Mouse (Mus musculus) spleen, postnatal 4 days (tissue): ENCODE data around the gene Prrx2.
A peak's percentile ranks its signal among the peaks of the same experiment; 100 is the strongest.

ENCODE experiments used
- DNase-seq, 2 experiments: peaks; one replicate each; pipeline ENCODE4 v3.0.0; 2022; ENCODE audit warnings: low spot score in 2 of 2

The Prrx2 gene

DNA sequence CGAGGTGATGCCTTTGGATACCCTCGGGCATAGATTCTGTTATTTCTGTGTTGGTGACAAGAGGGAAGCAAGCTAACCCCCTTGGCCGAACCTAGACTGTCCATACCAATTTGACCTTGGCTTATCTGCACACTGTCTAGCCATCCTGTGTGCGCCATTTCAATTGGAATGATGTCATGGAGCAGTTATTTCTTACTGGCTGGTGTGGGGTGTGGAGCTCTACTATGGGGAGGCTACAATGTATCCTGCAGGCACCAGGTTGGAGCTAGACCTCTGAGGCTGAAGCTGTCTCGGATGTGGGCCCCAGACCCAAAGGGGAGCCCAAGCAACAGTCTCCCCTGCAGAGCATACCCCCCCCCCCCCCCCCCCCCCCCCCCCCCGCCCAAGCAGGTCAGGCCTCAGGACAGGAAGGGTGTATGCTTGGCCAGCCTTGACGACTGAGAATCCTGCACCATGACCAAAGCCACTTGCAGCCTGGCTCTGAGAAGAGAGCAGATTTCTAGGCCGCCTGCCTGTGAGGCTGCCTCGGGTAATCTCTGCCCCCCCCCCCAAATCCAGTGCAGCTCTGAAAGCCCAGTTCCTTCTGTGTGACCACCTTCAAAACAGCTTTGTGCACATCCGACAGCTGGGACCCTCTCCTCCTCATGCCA is at the start of gene Prrx2:
Gene Prrx2 (plus strand): TSS at position 600 of the 650 bp plus-strand sequence.
- DNase-seq: no peak

DNA sequence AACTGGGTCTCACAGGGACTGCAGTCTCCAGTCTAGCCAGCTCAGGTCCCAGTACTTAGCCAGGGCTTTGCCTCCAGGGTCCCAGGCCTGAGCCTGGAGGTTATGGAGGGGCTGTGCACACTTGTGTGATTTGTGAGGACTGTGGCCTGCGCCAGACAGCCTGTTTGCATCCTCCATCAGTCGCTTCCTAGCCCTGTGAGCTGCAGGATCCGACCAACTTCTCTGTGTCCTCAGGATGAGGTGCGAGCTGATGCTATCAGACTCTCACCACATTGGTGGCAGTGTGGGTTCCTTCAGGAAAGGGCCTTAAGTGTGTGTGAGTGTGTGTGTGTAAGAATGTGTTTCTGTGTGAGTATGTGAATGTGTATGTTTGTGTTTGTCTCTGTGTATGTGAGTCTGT is 47.3 kb upstream of the Prrx2 start:
- DNase-seq: no peak

- no peak for DNase-seq
Measured at GRCm38 (mm10) chr2:30792061-30792460, 42.7 kb upstream of the Prrx2 start.

DNA sequence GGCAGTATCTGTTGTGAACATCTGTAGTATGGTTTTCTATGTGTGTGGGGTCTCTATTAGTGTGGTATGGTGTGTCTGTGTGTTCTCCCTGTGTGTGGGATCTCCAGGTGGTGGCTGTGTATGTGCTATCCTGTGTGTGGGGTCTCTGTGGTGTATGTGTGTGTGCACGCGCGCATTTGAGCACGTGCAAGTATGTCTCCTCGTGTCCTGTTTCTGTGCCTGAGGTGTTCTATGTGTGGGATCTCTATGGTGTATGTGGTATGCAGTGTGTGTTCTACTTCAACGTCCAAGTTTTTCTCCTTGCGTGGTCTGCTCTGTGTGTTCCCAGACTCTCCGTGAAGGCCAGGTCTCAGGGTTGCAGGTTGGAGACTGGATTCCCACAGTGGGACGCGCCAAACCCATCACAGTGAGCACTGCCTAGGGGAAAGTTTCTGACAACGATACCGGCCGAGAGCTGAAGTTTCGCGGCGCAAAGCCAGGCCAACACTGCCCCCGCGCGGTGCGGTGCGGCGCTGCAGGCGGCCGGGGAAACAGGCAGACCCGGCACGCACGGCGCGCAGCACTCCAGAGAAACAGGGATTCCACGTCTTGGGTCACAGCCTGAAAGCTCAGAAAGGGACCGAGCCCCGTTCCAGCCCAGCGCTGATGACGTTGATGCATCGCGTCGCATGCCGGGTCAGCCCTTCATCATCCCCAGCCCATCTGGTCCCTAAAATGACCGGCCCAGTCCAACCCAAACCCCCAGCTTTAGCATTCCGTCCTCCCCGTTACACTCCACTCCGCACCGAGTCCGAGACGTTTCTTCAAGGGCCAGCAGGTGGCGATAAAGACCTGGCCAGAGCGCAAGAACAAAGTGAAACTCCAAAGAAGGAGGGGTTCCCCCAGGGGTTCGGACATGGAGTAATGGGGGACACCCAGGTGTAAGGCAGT is 40.3 kb upstream of the Prrx2 start:
- peak; percentile 91 to 99 for DNase-seq

DNA sequence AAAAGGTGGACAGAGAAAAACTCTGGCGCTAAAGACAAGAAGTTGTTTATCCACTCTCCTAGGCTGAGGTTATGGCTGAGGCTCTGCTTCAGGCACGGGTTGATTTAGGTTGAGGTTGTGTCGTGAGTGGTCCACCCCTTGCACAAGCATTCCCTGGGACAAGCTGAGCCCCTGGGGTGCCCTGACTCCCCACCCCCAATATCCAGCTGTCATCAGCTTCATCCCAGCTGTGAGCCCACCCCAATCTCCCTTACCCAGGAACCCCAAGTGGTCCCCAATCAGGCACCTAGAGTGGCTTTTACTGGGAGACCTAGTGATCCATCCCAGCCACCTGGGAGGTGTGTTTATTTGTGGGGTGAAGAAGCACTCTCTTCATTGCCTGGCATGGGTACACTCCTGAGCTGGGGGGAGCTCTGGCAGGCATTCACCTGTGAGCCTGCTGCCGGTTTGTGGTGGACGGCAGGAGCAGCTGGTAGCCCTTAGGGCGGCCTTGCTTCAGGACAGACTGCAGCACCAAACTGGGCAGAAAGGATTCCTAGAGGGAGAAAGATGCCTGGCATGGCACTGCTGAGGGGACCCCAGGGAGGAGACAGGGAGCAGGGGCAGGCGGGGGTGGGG is 39.4 kb upstream of the Prrx2 start:
- DNase-seq: no peak

- DNase-seq: no peak
Measured at GRCm38 (mm10) chr2:30795889-30796275, 38.9 kb upstream of the Prrx2 start.

GRCm38 (mm10) chr2:30796382-30796781 is 38.4 kb upstream of the Prrx2 start:
- peak; percentile 61 to 76 for DNase-seq

DNA sequence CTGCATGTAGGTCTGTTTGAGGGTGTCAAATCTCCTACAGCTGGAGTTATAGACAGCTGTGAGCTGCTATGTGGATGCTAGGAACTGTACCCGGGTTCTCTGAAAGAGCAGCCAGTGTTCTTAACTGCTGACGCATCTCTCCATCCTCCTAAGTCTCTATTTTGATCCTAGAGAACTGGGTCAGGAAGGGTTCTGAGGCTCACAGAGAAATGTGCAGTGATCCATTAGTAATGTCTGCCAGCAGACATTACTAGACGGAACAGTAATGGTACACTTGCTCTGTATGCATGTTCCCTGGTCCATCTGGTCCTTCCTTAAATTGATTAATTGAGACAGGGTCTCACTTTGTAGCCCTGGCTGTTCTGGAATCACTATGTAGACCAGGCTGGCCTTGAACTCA is 35.3 kb upstream of the Prrx2 start:
- DNase-seq: no peak

- DNase-seq: no peak
Measured at GRCm38 (mm10) chr2:30800671-30801066, 34.1 kb upstream of the Prrx2 start.

DNA sequence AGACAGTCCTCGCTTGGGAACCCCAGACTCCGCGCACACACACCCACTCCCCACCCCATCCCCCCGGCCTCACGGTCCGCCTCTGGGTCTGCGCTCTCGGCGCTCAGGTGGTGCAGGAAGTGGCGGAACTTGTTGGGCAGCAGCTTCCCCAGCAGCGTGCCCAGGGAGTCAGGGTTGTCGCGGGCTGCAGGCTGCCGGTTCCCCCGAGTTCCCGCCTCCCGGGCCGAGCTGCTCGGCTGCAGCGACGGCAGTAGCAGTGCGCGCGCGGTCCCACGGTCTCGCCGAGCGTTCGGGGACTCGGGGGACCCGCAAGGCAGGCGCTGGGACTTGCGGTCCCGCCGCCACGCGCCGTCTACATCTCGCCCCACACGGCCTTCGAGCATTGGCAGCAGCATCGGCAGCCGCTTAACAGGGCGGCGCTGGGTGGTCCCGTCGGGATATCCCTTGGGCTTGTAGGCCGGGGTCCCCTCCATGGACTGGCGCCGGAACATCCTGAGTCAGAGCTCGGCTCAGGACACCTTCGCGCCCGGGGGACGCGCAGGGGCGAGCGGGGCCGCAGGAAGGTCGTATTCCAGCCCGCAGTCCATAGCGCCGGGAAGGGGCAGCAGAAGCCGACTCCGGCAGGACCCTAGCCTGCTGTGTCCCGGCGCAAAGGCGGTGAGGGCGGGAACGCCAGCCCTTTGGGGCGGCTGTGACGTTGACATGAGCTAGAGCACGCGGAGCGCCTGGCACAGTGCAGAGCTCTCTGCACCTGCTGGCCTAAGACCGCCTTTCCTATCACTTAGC is 33.5 kb upstream of the Prrx2 start:
- no peak for DNase-seq

DNA sequence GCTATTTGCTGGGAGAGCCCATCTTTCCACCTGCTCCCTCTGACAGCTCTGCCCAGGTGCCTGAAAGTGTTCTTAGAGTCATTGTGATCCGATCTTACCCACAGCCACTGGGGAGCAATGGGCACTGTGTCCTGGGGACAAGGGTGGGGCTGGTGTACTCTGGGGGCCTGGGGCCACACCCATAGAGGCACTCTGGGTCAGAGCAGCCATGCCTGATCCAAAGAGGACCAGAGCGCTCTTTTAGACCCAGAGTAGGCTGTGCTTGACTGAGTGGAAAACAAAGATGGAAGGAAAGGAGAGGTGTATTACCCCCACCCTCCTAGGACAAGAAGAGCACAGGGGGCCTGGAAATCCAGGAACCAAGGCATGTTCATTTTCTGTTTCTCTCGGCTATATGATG is 31.2 kb upstream of the Prrx2 start, which contains the start of gene 1700001O22Rik:
Gene 1700001O22Rik (minus strand): TSS at position 58 of the 400 bp plus-strand sequence.
- no peak for DNase-seq

- DNase-seq: no peak
Measured at GRCm38 (mm10) chr2:30805983-30806382, 28.8 kb upstream of the Prrx2 start.

DNA sequence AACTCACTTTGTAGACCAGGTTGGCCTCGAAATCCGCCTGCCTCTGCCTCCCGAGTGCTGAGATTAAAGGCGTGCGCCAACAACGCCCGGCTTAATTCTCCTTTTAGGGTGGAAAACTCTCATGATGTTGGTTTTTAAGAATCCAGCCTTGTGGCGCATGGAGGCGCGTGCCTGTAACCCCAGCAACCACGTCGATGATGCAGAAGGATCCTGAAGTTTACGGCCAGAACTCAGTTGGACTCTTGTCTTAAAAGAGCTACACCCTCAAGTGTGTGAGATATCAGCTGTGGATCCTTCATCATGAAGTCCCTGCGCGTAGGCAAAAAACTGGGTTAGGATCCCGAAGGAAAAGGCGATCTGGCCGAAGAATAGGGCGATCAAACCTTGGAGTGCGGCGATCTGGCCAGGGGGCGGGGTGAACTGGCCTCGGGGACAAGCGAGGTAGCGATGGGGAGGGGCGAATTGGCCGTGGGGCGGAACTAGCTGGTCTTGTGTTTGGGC is 27.6 kb upstream of the Prrx2 start:
- no peak for DNase-seq

- DNase-seq: peak; percentile 98 to 99
Measured at GRCm38 (mm10) chr2:30807648-30808295, 27.0 kb upstream of the Prrx2 start, which contains the start of gene Ntmt1. Ntmt1 (plus strand) TSS chr2:30807826.

GRCm38 (mm10) chr2:30808296-30808655 is 26.5 kb upstream of the Prrx2 start:
- DNase-seq: no peak

DNA sequence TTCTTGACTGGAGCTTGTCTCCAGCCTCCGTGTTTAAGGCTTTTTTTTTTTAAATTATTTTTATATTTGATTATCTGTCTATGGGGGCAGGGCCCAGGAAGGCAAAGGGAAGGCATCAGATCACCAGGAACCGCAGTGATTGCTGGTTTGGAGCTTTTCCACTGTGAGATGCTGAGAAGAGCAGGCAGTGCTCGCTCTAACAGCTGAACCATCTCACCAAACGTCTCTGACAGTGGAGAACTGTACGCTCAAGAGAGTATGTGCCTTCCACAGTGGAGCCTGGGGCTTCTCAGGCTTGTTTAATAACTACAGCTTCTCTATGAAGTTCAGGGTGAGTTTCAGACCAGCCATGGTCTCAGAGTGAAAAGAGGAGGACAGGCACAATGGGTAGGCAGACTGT is 25.3 kb upstream of the Prrx2 start:
- no peak for DNase-seq

DNA sequence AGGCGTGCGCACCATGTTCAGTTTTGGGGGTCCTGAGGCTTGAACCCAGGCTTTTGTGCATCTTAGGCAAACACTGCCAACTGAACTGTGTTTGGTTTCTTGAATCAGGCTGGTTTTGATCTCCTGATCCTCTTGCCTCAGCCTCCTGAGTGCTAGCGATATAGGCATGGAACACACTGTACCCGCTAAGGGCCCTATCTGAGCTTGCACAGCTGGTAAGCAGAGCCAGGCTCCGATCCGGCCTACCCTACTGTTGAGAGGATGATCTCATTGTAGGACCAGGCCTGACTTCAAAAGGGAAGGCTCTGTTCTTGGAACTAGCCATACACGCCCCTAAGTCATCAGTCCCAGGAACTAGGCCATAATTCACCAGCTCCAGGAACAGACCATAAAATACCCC is 24.2 kb upstream of the Prrx2 start:
- DNase-seq: no peak

DNA sequence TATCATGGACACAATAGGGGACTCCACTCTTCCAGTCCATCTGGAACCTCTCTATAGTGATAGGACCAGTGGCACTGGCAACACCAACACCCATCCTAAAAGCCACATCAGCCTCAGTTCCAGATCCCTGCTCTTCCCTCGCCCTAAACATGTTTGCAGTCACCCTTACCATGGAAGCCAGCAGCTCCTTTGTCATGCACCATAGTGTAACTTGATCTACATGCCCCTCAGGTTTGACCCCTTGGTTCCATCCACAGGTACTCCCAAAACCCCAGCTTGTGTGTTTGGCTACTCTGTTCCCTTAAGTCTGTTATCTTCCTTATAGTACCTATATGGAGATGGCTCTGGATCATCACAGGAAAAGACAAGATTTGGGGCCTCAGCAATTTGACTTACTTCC is 18.4 kb upstream of the Prrx2 start:
- no peak for DNase-seq

- DNase-seq: no peak
Measured at GRCm38 (mm10) chr2:30819873-30820272, 14.9 kb upstream of the Prrx2 start.

DNA sequence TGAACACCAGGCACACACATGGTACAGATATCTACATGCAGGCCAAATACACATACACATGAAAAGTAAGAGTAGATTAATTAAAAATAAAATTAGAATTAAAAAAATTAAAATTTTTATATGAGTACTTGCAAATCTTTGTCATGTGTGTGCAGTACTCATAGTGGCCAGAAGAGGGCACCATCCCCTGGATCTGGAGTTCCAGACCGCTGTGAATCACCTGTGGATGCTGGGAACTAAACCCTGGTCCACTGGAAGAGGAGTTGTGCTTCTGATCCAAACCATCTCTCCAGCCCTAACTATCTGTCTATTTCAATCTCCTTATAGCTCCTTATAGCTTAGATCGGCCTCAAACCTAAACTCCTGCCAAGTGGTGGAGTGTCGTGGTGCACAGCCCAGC is 13.7 kb upstream of the Prrx2 start:
- no peak for DNase-seq

DNA sequence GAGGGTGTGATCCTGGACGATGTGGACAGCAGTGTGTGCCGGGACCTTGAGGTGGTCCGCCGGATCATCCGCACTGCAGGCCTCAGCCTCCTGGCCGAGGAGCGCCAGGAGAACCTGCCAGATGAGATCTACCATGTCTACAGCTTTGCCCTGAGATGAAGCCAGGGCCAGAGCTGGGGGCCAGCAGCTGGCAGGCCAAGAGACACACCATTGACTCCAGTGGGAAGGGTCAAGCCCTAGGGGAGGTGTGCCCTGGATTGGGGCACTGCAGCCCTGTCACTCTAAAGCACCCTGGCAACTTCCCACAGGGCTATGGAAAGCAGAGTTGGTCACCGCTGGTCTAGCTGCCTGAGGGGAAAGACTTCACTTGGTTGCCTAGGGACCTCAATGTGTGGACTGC is 12.3 kb upstream of the Prrx2 start:
- DNase-seq: no peak
